Mouse (Mus musculus) lung, adult 2 months (tissue): ENCODE measurements around the gene Dchs2. TPM values are rescaled to one million over a fixed set of nuclear protein-coding genes. Genes with fewer than 3 reads are reported as not detected.

ENCODE experiments used
- DNase-seq: peaks from one replicate; pipeline ENCODE4 v3.0.0; 2022
- H3K4me1 ChIP-seq: fragments of 200-500 bp; 2 replicates; pipeline ENCODE4 v1.6.1; 2011; ENCODE audit warnings: low read length; ENCODE audit not compliant: control insufficient read depth, insufficient read depth
- H3K4me3 ChIP-seq: fragments of 200-500 bp; replicated peaks from 2 replicates; pipeline ENCODE3; 2011; ENCODE audit warnings: low read depth, mild to moderate bottlenecking, control low read depth, low read length; ENCODE audit errors: extremely low read depth
- CTCF ChIP-seq: fragments of 200-500 bp; IDR thresholded peaks from 2 replicates; pipeline ENCODE4 v1.5.1; 2011; ENCODE audit warnings: mild to moderate bottlenecking, low read length, control low read depth; ENCODE audit not compliant: insufficient read depth
- POLR2A ChIP-seq: fragments of 200-500 bp; IDR thresholded peaks from 2 replicates; pipeline ENCODE4 v1.6.1; 2011; ENCODE audit warnings: low read depth, mild to moderate bottlenecking, control low read depth, low read length, borderline replicate concordance; ENCODE audit errors: extremely low read depth
- WGBS: fragments of 180-500 bp; shearing (Covaris S2); methylation state at CpG from one replicate; pipeline ENCODE4 v1.1.7; 2018; 5-methylcytosine and 5-hydroxymethylcytosine counted together
- polyA plus RNA-seq: library from polyadenylated mRNA; depleted of rRNA; stranded (reverse); fragments of >200 nt; gene quantifications from 2 replicates; pipeline ENCODE4 v1.2.3, GENCODE M21; 2012

Gene Dchs2
- polyA plus RNA-seq, 1 experiment: 0.38 TPM

- no peaks in the 10 kb centered on the region for H3K4me1 ChIP-seq
- DNase-seq: no peak
- H3K4me3 ChIP-seq: no peak overlapping the region
- 43% methylated on average over 4 of the region's 4 CpGs for whole genome bisulfite sequencing
- TF ChIP-seq POLR2A (no peak), CTCF (no peak)
Measured at GRCm38 (mm10) chr3:83201286-83201980, 73.7 kb downstream of the Dchs2 start.

GRCm38 (mm10) chr3:83205073-83205668, 77.4 kb downstream of the Dchs2 start:
- Histone ChIP-seq H3K4me3 (no peak overlapping the region), H3K4me1 (no peaks in the 10 kb centered on the region)
- TF ChIP-seq CTCF (no peak), POLR2A (no peak)
- DNase-seq: no peak
- WGBS: 29% methylated on average over 8 of the region's 8 CpGs

GRCm38 (mm10) chr3:83209646-83210045, 81.9 kb downstream of the Dchs2 start:
- Histone ChIP-seq H3K4me3 (no peak overlapping the region), H3K4me1 (peaks cover 9% of the 10 kb centered on the region)
- 64% methylated on average over 9 of the region's 9 CpGs for WGBS
- TF ChIP-seq POLR2A: no peak
- TF ChIP-seq CTCF: no peak
- DNase-seq: no peak

- peaks cover 9% of the 10 kb centered on the region for H3K4me1 ChIP-seq
- 64% methylated on average over 4 of the region's 4 CpGs for WGBS
- no peak for DNase-seq
- H3K4me3 ChIP-seq: no peak overlapping the region
- TF ChIP-seq POLR2A (no peak), CTCF (no peak)
Measured at GRCm38 (mm10) chr3:83210210-83210609, 82.5 kb downstream of the Dchs2 start.

- 57% methylated on average over 5 of the region's 5 CpGs for WGBS
- TF ChIP-seq CTCF (no peak), POLR2A (no peak)
- Histone ChIP-seq H3K4me3 (no peak overlapping the region), H3K4me1 (peaks cover 9% of the 10 kb centered on the region)
- DNase-seq: no peak
Measured at GRCm38 (mm10) chr3:83211939-83212338, 84.2 kb downstream of the Dchs2 start.

GRCm38 (mm10) chr3:83212578-83212977, 84.8 kb downstream of the Dchs2 start:
- Histone ChIP-seq H3K4me1 (peaks cover 9% of the 10 kb centered on the region), H3K4me3 (no peak overlapping the region)
- 34% methylated on average over 7 of the region's 7 CpGs for WGBS
- no peak for TF ChIP-seq CTCF
- TF ChIP-seq POLR2A: no peak
- DNase-seq: no peak

GRCm38 (mm10) chr3:83218059-83218458, 90.3 kb downstream of the Dchs2 start:
- H3K4me3 ChIP-seq: no peak overlapping the region
- DNase-seq: no peak
- 69% methylated on average over 4 of the region's 4 CpGs for WGBS
- TF ChIP-seq POLR2A (no peak), CTCF (no peak)
- H3K4me1 ChIP-seq: peaks cover 4% of the 10 kb centered on the region

GRCm38 (mm10) chr3:83220101-83220500, 92.4 kb downstream of the Dchs2 start:
- WGBS: 83% methylated on average over 2 of the region's 2 CpGs
- Histone ChIP-seq H3K4me3 (no peak overlapping the region), H3K4me1 (0 out of 2 replicates have a peak, but pooled peaks cover 2% of the 10 kb centered on the region)
- TF ChIP-seq POLR2A: no peak
- TF ChIP-seq CTCF: no peak
- no peak for DNase-seq

GRCm38 (mm10) chr3:83222125-83222524, 94.4 kb downstream of the Dchs2 start:
- Histone ChIP-seq H3K4me3 (no peak overlapping the region), H3K4me1 (0 out of 2 replicates have a peak, but pooled peaks cover 2% of the 10 kb centered on the region)
- WGBS: 30% methylated on average over 5 of the region's 5 CpGs
- TF ChIP-seq CTCF (peak; percentile 38; the same call in 1 of the 2 replicates), POLR2A (no peak)
- no peak for DNase-seq

GRCm38 (mm10) chr3:83228383-83228782, 100.6 kb downstream of the Dchs2 start:
- no peak overlapping the region for H3K4me3 ChIP-seq
- DNase-seq: no peak
- H3K4me1 ChIP-seq: no peaks in the 10 kb centered on the region
- TF ChIP-seq CTCF (no peak), POLR2A (no peak)
- WGBS: 65% methylated on average over 9 of the region's 9 CpGs

GRCm38 (mm10) chr3:83230326-83230725, 102.6 kb downstream of the Dchs2 start:
- no peaks in the 10 kb centered on the region for H3K4me1 ChIP-seq
- H3K4me3 ChIP-seq: no peak overlapping the region
- no peak for TF ChIP-seq POLR2A
- no peak for TF ChIP-seq CTCF
- 86% methylated on average over 2 of the region's 2 CpGs for WGBS
- no peak for DNase-seq
